Mouse (Mus musculus) bone marrow macrophage, adult 2 months (primary cell): ENCODE data around the gene Zbtb4. TPM values are rescaled to one million over a fixed set of nuclear protein-coding genes. Genes with fewer than 3 reads are reported as not detected.

Source experiments
- H3K27ac ChIP-seq: 2 replicates; pipeline ENCODE4 v1.5.1; 2012; ENCODE audit warnings: low read depth, low read length; ENCODE audit not compliant: insufficient read depth
- H3K4me1 ChIP-seq: 2 replicates; pipeline ENCODE4 v1.6.1; 2012; ENCODE audit warnings: low read length; ENCODE audit not compliant: control insufficient read depth, insufficient read depth
- H3K4me3 ChIP-seq: 2 replicates; pipeline ENCODE4 v1.5.1; 2012; ENCODE audit warnings: mild to moderate bottlenecking, low read length, moderate library complexity; ENCODE audit not compliant: insufficient read depth
- CTCF ChIP-seq: IDR thresholded peaks from 2 replicates; pipeline ENCODE4 v1.5.1; 2012; ENCODE audit warnings: low read depth, mild to moderate bottlenecking, low read length, moderate library complexity
- POLR2A ChIP-seq: IDR thresholded peaks from 2 replicates; pipeline ENCODE4 v1.6.1; 2012; ENCODE audit warnings: mild to moderate bottlenecking, low read depth, low read length, borderline replicate concordance
- polyA plus RNA-seq: library from polyadenylated mRNA; stranded (reverse); fragments of >200 nt; gene quantifications from 2 replicates; pipeline ENCODE4 v1.2.4, GENCODE M21; 2012; ENCODE audit not compliant: missing spikeins, insufficient read depth, insufficient read length

Gene Zbtb4
- polyA plus RNA-seq, 1 experiment, result 38.2 TPM

GRCm38 (mm10) chr11:69799394-69800137 is 33.9 kb downstream of the Zbtb4 start:
- Histone ChIP-seq H3K27ac (peak overlapping the region; percentile 94), H3K4me3 (peak overlapping the region; percentile 75), H3K4me1 (peaks cover 29% of the 10 kb centered on the region)
- TF ChIP-seq POLR2A (no peak), CTCF (0 out of 2 replicates have a peak, but pooled peaks have one; percentile 15)

GRCm38 (mm10) chr11:69800138-69800391 is 34.4 kb downstream of the Zbtb4 start:
- peak overlapping the region; percentile 94 for H3K27ac ChIP-seq
- H3K4me3 ChIP-seq, result peak overlapping the region; percentile 75
- TF ChIP-seq CTCF, result no peak
- no peak for TF ChIP-seq POLR2A
- H3K4me1 ChIP-seq, result peaks cover 26% of the 10 kb centered on the region

- TF ChIP-seq CTCF (no peak), POLR2A (no peak)
- Histone ChIP-seq H3K4me1 (peaks cover 26% of the 10 kb centered on the region), H3K4me3 (peak overlapping the region; percentile 75), H3K27ac (peak overlapping the region; percentile 94)
These were observed 34.9 kb downstream of the Zbtb4 start for GRCm38 (mm10) chr11:69800392-69801197.

- Histone ChIP-seq H3K4me1 (peaks cover 24% of the 10 kb centered on the region), H3K4me3 (peak within 1 kb of the TSS; percentile 75), H3K27ac (peak within 1 kb of the TSS; percentile 94)
- TF ChIP-seq CTCF (no peak), POLR2A (no peak)
These were observed 35.8 kb downstream of the Zbtb4 start, which contains the start of gene Fgf11 for GRCm38 (mm10) chr11:69801379-69801977. Gene Fgf11, minus strand, starts transcription at chr11:69801857.

- peaks cover 19% of the 10 kb centered on the region for H3K4me1 ChIP-seq
- peak overlapping the region; percentile 75 for H3K4me3 ChIP-seq
- H3K27ac ChIP-seq, result peak overlapping the region; percentile 60
- TF ChIP-seq CTCF, result no peak
- TF ChIP-seq POLR2A, result no peak
These were observed 37.0 kb downstream of the Zbtb4 start for GRCm38 (mm10) chr11:69802648-69803105.

- no peak for TF ChIP-seq POLR2A
- TF ChIP-seq CTCF, result no peak
- peaks cover 13% of the 10 kb centered on the region for H3K4me1 ChIP-seq
- peak overlapping the region; percentile 49 for H3K27ac ChIP-seq
- H3K4me3 ChIP-seq, result peak overlapping the region; percentile 75
These were observed 37.6 kb downstream of the Zbtb4 start for GRCm38 (mm10) chr11:69803328-69803727.

- TF ChIP-seq CTCF (peak; percentile 13; the same call in 1 of the 2 replicates), POLR2A (no peak)
- Histone ChIP-seq H3K27ac (peak overlapping the region; percentile 49), H3K4me1 (peaks cover 6% of the 10 kb centered on the region), H3K4me3 (peak overlapping the region; percentile 75)
These were observed 38.3 kb downstream of the Zbtb4 start for GRCm38 (mm10) chr11:69803786-69804651.

GRCm38 (mm10) chr11:69804652-69804940 is 38.9 kb downstream of the Zbtb4 start:
- TF ChIP-seq CTCF (no peak), POLR2A (no peak)
- no peak overlapping the region for H3K4me3 ChIP-seq
- peaks cover 3% of the 10 kb centered on the region; the same call in 1 of the 2 replicates for H3K4me1 ChIP-seq
- H3K27ac ChIP-seq, result no peak overlapping the region
